Mouse (Mus musculus): ENCODE measurements around the gene Fthl17d. TPM values are rescaled to one million over a fixed set of nuclear protein-coding genes. Genes with fewer than 3 reads are reported as not detected.
A peak's percentile ranks its signal among the peaks of the same experiment; 100 is the strongest.
"Not testable (repeated sequence)": the region's sequence is repeated elsewhere in the genome, so short reads cannot be mapped to it uniquely, and the experiment has no call there.

Gene Fthl17d
- not detected in 2 replicates for polyA plus RNA-seq (2014; fragmentation: Nextera tagmentation; extraction: Ambion mirVana)

DNA sequence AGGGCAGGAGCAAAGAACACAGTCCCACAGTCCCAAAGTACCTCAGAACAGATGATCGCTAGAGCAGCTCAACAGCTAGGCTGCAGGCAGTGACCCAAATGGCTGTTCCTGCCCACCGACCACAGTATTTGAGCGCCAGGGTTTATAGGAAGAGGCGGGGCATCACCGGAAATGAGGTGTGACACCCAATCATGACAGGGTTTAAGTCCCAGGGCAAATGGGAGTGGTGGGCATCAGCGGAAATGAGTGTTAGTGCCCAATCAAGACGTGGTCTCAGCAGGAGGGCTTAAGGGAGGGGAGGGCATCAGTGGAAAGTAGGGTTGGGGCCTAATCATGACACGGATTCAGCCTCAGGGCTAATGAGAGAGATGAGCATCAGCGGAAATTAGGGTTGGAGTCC, at the start of gene Fthl17d:
Gene Fthl17d, minus strand, starts transcription at position 101 of the 400 bp plus-strand sequence.
- not testable (repeated sequence) for H3K4me1 ChIP-seq (ENCODE audit: control insufficient read depth, insufficient read depth, low read length); DNase-seq (ENCODE audit: low spot score); H3K27ac ChIP-seq (replicated peaks; ENCODE audit: low read depth, low read length); H3K9me3 ChIP-seq (replicated peaks; ENCODE audit: control insufficient read depth, low read length); H3K4me3 ChIP-seq (ENCODE audit: low read depth, low read length); H3K9ac ChIP-seq (replicated peaks; ENCODE audit: low read length); H3K4me2 ChIP-seq (ENCODE audit: low read depth, low read length); ATAC-seq (replicated peaks; ENCODE audit: insufficient number of reproducible peaks, low FRiP score, low TSS enrichment, low read depth); H3K27me3 ChIP-seq (ENCODE audit: control insufficient read depth, insufficient read depth, low read length); H3K36me3 ChIP-seq (replicated peaks; ENCODE audit: control insufficient read depth, insufficient read depth, low read depth, low read length)
- no CpG with 5 or more reads among the region's 9 CpGs for WGBS

DNA sequence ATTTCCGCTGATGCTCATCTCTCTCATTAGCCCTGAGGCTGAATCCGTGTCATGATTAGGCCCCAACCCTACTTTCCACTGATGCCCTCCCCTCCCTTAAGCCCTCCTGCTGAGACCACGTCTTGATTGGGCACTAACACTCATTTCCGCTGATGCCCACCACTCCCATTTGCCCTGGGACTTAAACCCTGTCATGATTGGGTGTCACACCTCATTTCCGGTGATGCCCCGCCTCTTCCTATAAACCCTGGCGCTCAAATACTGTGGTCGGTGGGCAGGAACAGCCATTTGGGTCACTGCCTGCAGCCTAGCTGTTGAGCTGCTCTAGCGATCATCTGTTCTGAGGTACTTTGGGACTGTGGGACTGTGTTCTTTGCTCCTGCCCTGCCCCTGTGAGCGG, 46.6 kb upstream of the Fthl17d start, which contains the start of gene Fthl17e:
Gene Fthl17e, plus strand, starts transcription at position 301 of the 400 bp plus-strand sequence.
- not testable (repeated sequence) for H3K27me3 ChIP-seq (ENCODE audit: control insufficient read depth, insufficient read depth, low read length); DNase-seq (ENCODE audit: low spot score); H3K4me1 ChIP-seq (ENCODE audit: control insufficient read depth, insufficient read depth, low read length); H3K27ac ChIP-seq (replicated peaks; ENCODE audit: low read depth, low read length); H3K36me3 ChIP-seq (replicated peaks; ENCODE audit: control insufficient read depth, insufficient read depth, low read depth, low read length); H3K9me3 ChIP-seq (replicated peaks; ENCODE audit: control insufficient read depth, low read length); H3K4me2 ChIP-seq (ENCODE audit: low read depth, low read length); ATAC-seq (replicated peaks; ENCODE audit: insufficient number of reproducible peaks, low FRiP score, low TSS enrichment, low read depth); H3K4me3 ChIP-seq (ENCODE audit: low read depth, low read length); H3K9ac ChIP-seq (replicated peaks; ENCODE audit: low read length)
- WGBS: 80% methylated on average over 1 of the region's 10 CpGs

DNA sequence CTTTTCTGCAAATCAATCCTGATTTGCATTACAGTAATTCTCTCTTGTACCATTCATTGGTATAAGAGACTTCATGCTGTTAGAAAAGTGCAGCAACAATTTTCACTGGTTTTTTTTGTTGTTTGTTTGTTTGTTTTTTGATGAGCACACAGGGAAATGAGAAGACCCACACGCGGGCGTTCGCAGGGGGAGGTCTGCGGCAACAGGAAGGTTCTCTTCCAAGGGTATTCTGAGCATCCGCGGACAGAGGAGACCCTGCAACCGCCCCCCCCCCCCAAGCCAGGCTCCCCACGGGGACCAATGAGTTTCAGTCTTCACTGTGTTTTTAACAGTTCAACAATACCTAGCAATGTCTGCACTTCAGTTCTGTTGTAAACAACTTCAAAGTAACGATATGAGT, 32.9 kb upstream of the Fthl17d start:
- DNase-seq (ENCODE audit: low spot score): no peak
- H3K27me3 ChIP-seq (ENCODE audit: control insufficient read depth, insufficient read depth, low read length): no peaks in the 10 kb centered on the region
- H3K4me2 ChIP-seq (ENCODE audit: low read depth, low read length): no peak overlapping the region
- H3K9ac ChIP-seq (replicated peaks; ENCODE audit: low read length): no peak overlapping the region
- no peaks in the 10 kb centered on the region for H3K9me3 ChIP-seq (replicated peaks; ENCODE audit: control insufficient read depth, low read length)
- H3K4me3 ChIP-seq (ENCODE audit: low read depth, low read length): no peak overlapping the region
- no peak for ATAC-seq (replicated peaks; ENCODE audit: insufficient number of reproducible peaks, low FRiP score, low TSS enrichment, low read depth)
- no peaks in the 10 kb centered on the region for H3K4me1 ChIP-seq (ENCODE audit: control insufficient read depth, insufficient read depth, low read length)
- no peaks in the 10 kb centered on the region for H3K36me3 ChIP-seq (replicated peaks; ENCODE audit: control insufficient read depth, insufficient read depth, low read depth, low read length)
- 65% methylated on average over 10 of the region's 10 CpGs for WGBS
- no peak overlapping the region for H3K27ac ChIP-seq (replicated peaks; ENCODE audit: low read depth, low read length)

GRCm38 (mm10) chrX:9016079-9016478, 29.5 kb upstream of the Fthl17d start:
- Histone ChIP-seq H3K27ac (replicated peaks; ENCODE audit: low read depth, low read length) (no peak overlapping the region), H3K27me3 (ENCODE audit: control insufficient read depth, insufficient read depth, low read length) (no peaks in the 10 kb centered on the region), H3K9me3 (replicated peaks; ENCODE audit: control insufficient read depth, low read length) (no peaks in the 10 kb centered on the region), H3K9ac (replicated peaks; ENCODE audit: low read length) (no peak overlapping the region), H3K4me3 (ENCODE audit: low read depth, low read length) (no peak overlapping the region), H3K4me1 (ENCODE audit: control insufficient read depth, insufficient read depth, low read length) (no peaks in the 10 kb centered on the region), H3K4me2 (ENCODE audit: low read depth, low read length) (no peak overlapping the region), H3K36me3 (replicated peaks; ENCODE audit: control insufficient read depth, insufficient read depth, low read depth, low read length) (no peaks in the 10 kb centered on the region)
- DNase-seq (ENCODE audit: low spot score) (no peak), ATAC-seq (replicated peaks; ENCODE audit: insufficient number of reproducible peaks, low FRiP score, low TSS enrichment, low read depth) (no peak)
- WGBS: 85% methylated on average over 1 of the region's 1 CpGs

DNA sequence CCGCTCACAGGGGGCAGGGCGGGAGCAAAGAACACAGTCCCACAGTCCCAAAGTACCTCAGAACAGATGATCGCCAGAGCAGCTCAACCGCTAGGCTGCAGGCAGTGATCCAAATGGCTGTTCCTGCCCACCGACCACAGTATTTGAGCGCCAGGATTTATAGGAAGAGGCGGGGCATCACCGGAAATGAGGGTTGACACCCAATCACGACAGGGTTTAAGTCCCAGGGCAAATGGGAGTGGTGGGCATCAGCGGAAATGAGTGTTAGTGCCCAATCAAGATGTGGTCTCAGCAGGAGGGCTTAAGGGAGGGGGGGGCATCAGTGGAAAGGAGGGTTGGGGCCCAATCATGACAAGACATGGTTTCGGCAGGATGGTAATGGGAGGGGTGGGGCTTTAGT, 10.1 kb downstream of the Fthl17d start, which contains the start of gene Fthl17c:
Gene Fthl17c, minus strand, starts transcription at position 101 of the 400 bp plus-strand sequence.
- H3K27ac ChIP-seq (replicated peaks; ENCODE audit: low read depth, low read length); H3K4me2 ChIP-seq (ENCODE audit: low read depth, low read length); ATAC-seq (replicated peaks; ENCODE audit: insufficient number of reproducible peaks, low FRiP score, low TSS enrichment, low read depth); H3K9me3 ChIP-seq (replicated peaks; ENCODE audit: control insufficient read depth, low read length); H3K4me3 ChIP-seq (ENCODE audit: low read depth, low read length); H3K9ac ChIP-seq (replicated peaks; ENCODE audit: low read length); H3K27me3 ChIP-seq (ENCODE audit: control insufficient read depth, insufficient read depth, low read length); DNase-seq (ENCODE audit: low spot score); H3K4me1 ChIP-seq (ENCODE audit: control insufficient read depth, insufficient read depth, low read length); H3K36me3 ChIP-seq (replicated peaks; ENCODE audit: control insufficient read depth, insufficient read depth, low read depth, low read length): not testable (repeated sequence)
- WGBS: no CpG with 5 or more reads among the region's 11 CpGs

DNA sequence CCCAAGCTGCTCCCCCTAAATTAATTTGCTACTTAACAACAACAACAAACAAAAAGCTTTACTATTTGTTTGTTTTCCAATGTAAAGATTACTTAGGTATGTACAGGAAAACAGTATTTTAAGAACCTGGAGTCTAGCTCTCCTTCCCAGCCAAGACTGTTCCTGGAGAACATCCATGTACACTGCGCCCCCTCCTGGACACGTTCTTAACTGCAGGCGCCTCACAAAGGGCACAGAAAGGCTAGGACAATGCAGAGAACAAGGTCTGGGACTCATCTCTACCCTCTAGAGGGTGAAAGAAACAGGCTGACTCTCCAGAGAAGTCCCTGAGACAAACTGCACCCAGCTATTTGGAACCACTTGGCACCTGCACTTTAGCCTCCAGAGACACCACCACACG, 21.9 kb downstream of the Fthl17d start:
- not testable (repeated sequence) for ATAC-seq (replicated peaks; ENCODE audit: insufficient number of reproducible peaks, low FRiP score, low TSS enrichment, low read depth); DNase-seq (ENCODE audit: low spot score); H3K4me3 ChIP-seq (ENCODE audit: low read depth, low read length); H3K4me2 ChIP-seq (ENCODE audit: low read depth, low read length); H3K9ac ChIP-seq (replicated peaks; ENCODE audit: low read length); H3K27ac ChIP-seq (replicated peaks; ENCODE audit: low read depth, low read length); H3K9me3 ChIP-seq (replicated peaks; ENCODE audit: control insufficient read depth, low read length); H3K4me1 ChIP-seq (ENCODE audit: control insufficient read depth, insufficient read depth, low read length); H3K36me3 ChIP-seq (replicated peaks; ENCODE audit: control insufficient read depth, insufficient read depth, low read depth, low read length); H3K27me3 ChIP-seq (ENCODE audit: control insufficient read depth, insufficient read depth, low read length)
- WGBS: 35% methylated on average over 4 of the region's 4 CpGs

GRCm38 (mm10) chrX:8962875-8963274, 23.7 kb downstream of the Fthl17d start, which contains the start of gene Fthl17b:
Fthl17b (minus strand) TSS chrX:8962975.
- ATAC-seq (replicated peaks; ENCODE audit: insufficient number of reproducible peaks, low FRiP score, low TSS enrichment, low read depth); DNase-seq (ENCODE audit: low spot score); H3K27ac ChIP-seq (replicated peaks; ENCODE audit: low read depth, low read length); H3K27me3 ChIP-seq (ENCODE audit: control insufficient read depth, insufficient read depth, low read length); H3K4me3 ChIP-seq (ENCODE audit: low read depth, low read length); H3K9ac ChIP-seq (replicated peaks; ENCODE audit: low read length); H3K36me3 ChIP-seq (replicated peaks; ENCODE audit: control insufficient read depth, insufficient read depth, low read depth, low read length); H3K9me3 ChIP-seq (replicated peaks; ENCODE audit: control insufficient read depth, low read length); H3K4me2 ChIP-seq (ENCODE audit: low read depth, low read length); H3K4me1 ChIP-seq (ENCODE audit: control insufficient read depth, insufficient read depth, low read length): not testable (repeated sequence)
- 91% methylated on average over 4 of the region's 11 CpGs for WGBS

GRCm38 (mm10) chrX:8948130-8948805, 38.3 kb downstream of the Fthl17d start:
- ATAC-seq (replicated peaks; ENCODE audit: insufficient number of reproducible peaks, low FRiP score, low TSS enrichment, low read depth): 0 out of 2 replicates have a peak, but pooled peaks have one; percentile 80

More at GRCm38 (mm10) chrX:8948130-8948805, 38.3 kb downstream of the Fthl17d start:
- H3K27ac ChIP-seq (replicated peaks; ENCODE audit: low read depth, low read length); H3K9ac ChIP-seq (replicated peaks; ENCODE audit: low read length); H3K4me2 ChIP-seq (ENCODE audit: low read depth, low read length); H3K27me3 ChIP-seq (ENCODE audit: control insufficient read depth, insufficient read depth, low read length); H3K4me1 ChIP-seq (ENCODE audit: control insufficient read depth, insufficient read depth, low read length); H3K4me3 ChIP-seq (ENCODE audit: low read depth, low read length); H3K36me3 ChIP-seq (replicated peaks; ENCODE audit: control insufficient read depth, insufficient read depth, low read depth, low read length); H3K9me3 ChIP-seq (replicated peaks; ENCODE audit: control insufficient read depth, low read length): not testable (repeated sequence)
- WGBS: 18% methylated on average over 7 of the region's 7 CpGs
- peak; percentile 82 for DNase-seq (ENCODE audit: low spot score)

Data from embryonic facial prominence, embryonic 11.5 days (tissue).